Mouse (Mus musculus) kidney, adult 8-10 months (tissue): ENCODE results near the gene Ddx24.
"Not testable (repeated sequence)": the region's sequence is repeated elsewhere in the genome, so short reads cannot be mapped to it uniquely, and the experiment has no call there.

Source experiments
- DNase-seq, 2 experiments: peaks; one replicate each; pipeline ENCODE4 v3.0.0; 2022

The Ddx24 gene

GRCm38 (mm10) chr12:103425729-103426470 lies at the start of gene Ddx24:
TSS of gene Ddx24 (minus strand) at chr12:103425830.
- peak; percentile 99 for DNase-seq

GRCm38 (mm10) chr12:103474481-103474880 lies 48.9 kb upstream of the Ddx24 start:
- no peak for DNase-seq

GRCm38 (mm10) chr12:103457140-103457539 lies 31.5 kb upstream of the Ddx24 start, which contains the start of gene Ifi27l2b:
TSS of gene Ifi27l2b (minus strand) at chr12:103457223.
- DNase-seq, result no peak

GRCm38 (mm10) chr12:103456727-103457126 lies 31.1 kb upstream of the Ddx24 start:
- DNase-seq, result not testable (repeated sequence)

- DNase-seq, result no peak
These were observed 27.7 kb upstream of the Ddx24 start for GRCm38 (mm10) chr12:103453361-103453760.

GRCm38 (mm10) chr12:103445060-103445459 lies 19.4 kb upstream of the Ddx24 start:
- DNase-seq, result no peak

- not testable (repeated sequence) for DNase-seq
These were observed 18.6 kb upstream of the Ddx24 start for GRCm38 (mm10) chr12:103444261-103444660.

GRCm38 (mm10) chr12:103443524-103443923 lies 17.9 kb upstream of the Ddx24 start, which contains the start of gene Ifi27l2a:
TSS of gene Ifi27l2a (minus strand) at chr12:103443680.
- no peak for DNase-seq

GRCm38 (mm10) chr12:103437601-103438000 lies 12.0 kb upstream of the Ddx24 start:
- DNase-seq, result no peak

- no peak for DNase-seq
These were observed 9.2 kb upstream of the Ddx24 start for GRCm38 (mm10) chr12:103434861-103435260.

- peak; percentile 81 to 94 for DNase-seq
These were observed 8.5 kb upstream of the Ddx24 start, which contains the start of gene Ifi27 for GRCm38 (mm10) chr12:103433986-103434731. TSS of gene Ifi27 (plus strand) at chr12:103434211.

GRCm38 (mm10) chr12:103433430-103433829 lies 7.8 kb upstream of the Ddx24 start:
- no peak for DNase-seq

- no peak for DNase-seq
These were observed 1.1 kb upstream of the Ddx24 start for GRCm38 (mm10) chr12:103426710-103427109.

GRCm38 (mm10) chr12:103425016-103425728 lies 458 bp downstream of the Ddx24 start:
- DNase-seq, result no peak

GRCm38 (mm10) chr12:103408144-103408543 lies 17.5 kb downstream of the Ddx24 start:
- DNase-seq, result no peak

- no peak for DNase-seq
These were observed 17.9 kb downstream of the Ddx24 start, which contains the start of gene 9330161L09Rik for GRCm38 (mm10) chr12:103407720-103408119. TSS of gene 9330161L09Rik (minus strand) at chr12:103407820.

- no peak for DNase-seq
These were observed 21.5 kb downstream of the Ddx24 start for GRCm38 (mm10) chr12:103404131-103404530.

GRCm38 (mm10) chr12:103396751-103397150 lies 28.9 kb downstream of the Ddx24 start:
- no peak for DNase-seq

- DNase-seq, result peak; percentile 56 to 68
These were observed 29.9 kb downstream of the Ddx24 start for GRCm38 (mm10) chr12:103395486-103396275.

GRCm38 (mm10) chr12:103393528-103393927 lies 32.1 kb downstream of the Ddx24 start:
- DNase-seq, result no peak

- DNase-seq, result no peak
These were observed 34.5 kb downstream of the Ddx24 start for GRCm38 (mm10) chr12:103391098-103391497.

GRCm38 (mm10) chr12:103389982-103390381 lies 35.6 kb downstream of the Ddx24 start:
- no peak for DNase-seq
